Mouse (Mus musculus): ENCODE measurements around the gene Spint1. TPM values are rescaled to one million over a fixed set of nuclear protein-coding genes. Genes with fewer than 3 reads are reported as not detected.

The Spint1 gene
- polyA plus RNA-seq (2012; rRNA removed) = 0.55 and 0.64 TPM in 2 replicates

GRCm38 (mm10) chr2:119237210-119237870, at the start of gene Spint1:
Gene Spint1, plus strand, starts transcription at chr2:119237362.

GRCm38 (mm10) chr2:119208344-119209175, 28.6 kb upstream of the Spint1 start, which contains the start of the genes Zfyve19 and Dnajc17:
Gene Zfyve19, plus strand, starts transcription at chr2:119208617.
Gene Dnajc17, minus strand, starts transcription at chr2:119208795.

GRCm38 (mm10) chr2:119229775-119230704, 7.1 kb upstream of the Spint1 start, which contains the start of gene Ppp1r14d:
Gene Ppp1r14d, minus strand, starts transcription at chr2:119229906.

GRCm38 (mm10) chr2:119270643-119271331, 33.6 kb downstream of the Spint1 start, which contains the start of gene Rhov:
Gene Rhov, minus strand, starts transcription at chr2:119271272.

GRCm38 (mm10) chr2:119288270-119288882, 51.2 kb downstream of the Spint1 start, which contains the start of gene Vps18:
Gene Vps18, plus strand, starts transcription at chr2:119288740.

Other genes starting within 250 kb of the Spint1 start
- gene Ccdc32, start 208.0 kb upstream of the Spint1 start, polyA plus RNA-seq (2012; rRNA removed) = 6.6 and 6.8 TPM in 2 replicates
- 2.4 and 2.5 TPM in 2 replicates for gene Rpusd2, start 202.6 kb upstream of the Spint1 start, polyA plus RNA-seq (2012; rRNA removed)
- 2.6 and 3.0 TPM in 2 replicates for gene Knl1, start 190.2 kb upstream of the Spint1 start, polyA plus RNA-seq (2012; rRNA removed)
- gene Rad51, start 124.6 kb upstream of the Spint1 start, polyA plus RNA-seq (2012; rRNA removed) = 9.2 and 10.7 TPM in 2 replicates
- 19.7 and 22.1 TPM in 2 replicates for gene Rmdn3, start 80.3 kb upstream of the Spint1 start, polyA plus RNA-seq (2012; rRNA removed)
- gene Gchfr, start 69.6 kb upstream of the Spint1 start, polyA plus RNA-seq (2012; rRNA removed) = 92.5 and 95.7 TPM in 2 replicates
- gene Gm14137, start 62.9 kb upstream of the Spint1 start, polyA plus RNA-seq (2012; rRNA removed) = 0.01 TPM in 2 replicates
- 16.9 and 24.4 TPM in 2 replicates for gene Zfyve19, start 28.7 kb upstream of the Spint1 start, polyA plus RNA-seq (2012; rRNA removed)
- 7.8 and 9.4 TPM in 2 replicates for gene Dnajc17, start 28.6 kb upstream of the Spint1 start, polyA plus RNA-seq (2012; rRNA removed)
- 0.07 TPM in 1 of 2 replicates, not detected in the other for gene Ppp1r14d, start 7.5 kb upstream of the Spint1 start, polyA plus RNA-seq (2012; rRNA removed)
- gene Rhov, start 33.9 kb downstream of the Spint1 start, polyA plus RNA-seq (2012; rRNA removed) = 0.08 and 0.11 TPM in 2 replicates
- 4.1 and 4.5 TPM in 2 replicates for gene Vps18, start 51.4 kb downstream of the Spint1 start, polyA plus RNA-seq (2012; rRNA removed)
- gene Dll4, start 88.4 kb downstream of the Spint1 start, polyA plus RNA-seq (2012; rRNA removed) = 2.2 and 2.8 TPM in 2 replicates
- 0.37 and 0.55 TPM in 2 replicates for gene Chac1, start 113.9 kb downstream of the Spint1 start, polyA plus RNA-seq (2012; rRNA removed)
- gene Ino80, start 240.3 kb downstream of the Spint1 start, polyA plus RNA-seq (2012; rRNA removed) = 3.6 and 4.2 TPM in 2 replicates